Mouse (Mus musculus) frontal cortex, postnatal 14 days (tissue): ENCODE measurements around the gene Gpr37l1.

ENCODE experiments used
- DNase-seq, 2 experiments: peaks; one replicate each; pipeline ENCODE4 v3.0.0; 2022; ENCODE audit warnings: low spot score in 2 of 2

Gpr37l1 gene

DNA sequence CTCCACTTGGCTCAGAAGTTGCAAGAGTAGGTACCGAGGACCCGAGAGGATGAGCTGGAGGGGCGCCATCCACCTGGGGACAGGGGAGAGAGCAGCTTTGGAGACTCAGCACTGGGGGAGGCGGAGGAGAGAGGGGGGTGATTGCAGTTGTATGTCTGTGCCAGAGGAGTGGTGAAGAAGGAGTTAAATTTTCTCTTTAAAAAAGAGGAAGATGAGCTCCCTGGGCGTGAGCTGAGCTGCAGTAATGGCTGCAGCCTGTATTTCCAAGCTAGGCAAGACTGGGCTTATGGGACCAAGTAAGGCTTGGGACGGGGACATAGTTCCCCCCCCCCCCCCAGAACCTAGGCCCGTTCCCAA is 19.8 kb downstream of the Gpr37l1 start:
- DNase-seq: no peak

DNA sequence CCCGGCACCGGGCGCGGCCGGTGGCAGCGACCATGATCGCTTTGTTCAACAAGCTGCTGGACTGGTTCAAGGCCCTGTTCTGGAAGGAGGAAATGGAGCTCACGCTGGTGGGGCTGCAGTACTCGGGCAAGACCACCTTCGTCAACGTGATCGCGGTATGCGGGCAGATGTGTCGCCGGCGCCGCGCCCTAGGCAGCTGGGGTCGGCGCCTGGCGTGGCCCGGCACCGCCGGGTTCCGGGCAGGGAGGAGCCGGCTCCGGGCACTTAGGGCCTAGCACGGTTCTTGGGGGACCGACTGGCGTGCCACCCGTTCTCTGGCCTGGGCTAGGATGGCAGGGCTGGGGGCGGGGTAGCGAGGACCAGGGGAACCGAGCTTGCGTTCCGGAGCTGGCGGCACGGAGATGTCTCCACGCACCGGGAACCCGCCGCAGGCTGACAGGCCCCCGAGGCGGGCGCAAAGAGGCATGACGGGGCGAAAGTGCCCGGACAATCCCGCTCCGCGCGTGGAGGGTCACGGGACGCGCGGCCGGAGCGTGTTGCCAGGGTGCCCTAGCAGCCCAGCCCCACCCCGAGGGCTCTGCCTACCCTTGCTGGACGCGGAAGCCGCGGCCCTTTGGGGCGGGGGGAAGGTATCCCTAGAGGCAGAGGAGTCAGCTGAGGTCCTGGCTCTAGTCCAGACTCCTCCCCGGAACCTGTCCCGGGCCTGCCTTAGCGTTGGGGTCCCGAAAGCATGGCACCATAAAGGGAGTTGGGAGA is 20.4 kb downstream of the Gpr37l1 start:
- DNase-seq: peak; percentile 68 to 84

DNA sequence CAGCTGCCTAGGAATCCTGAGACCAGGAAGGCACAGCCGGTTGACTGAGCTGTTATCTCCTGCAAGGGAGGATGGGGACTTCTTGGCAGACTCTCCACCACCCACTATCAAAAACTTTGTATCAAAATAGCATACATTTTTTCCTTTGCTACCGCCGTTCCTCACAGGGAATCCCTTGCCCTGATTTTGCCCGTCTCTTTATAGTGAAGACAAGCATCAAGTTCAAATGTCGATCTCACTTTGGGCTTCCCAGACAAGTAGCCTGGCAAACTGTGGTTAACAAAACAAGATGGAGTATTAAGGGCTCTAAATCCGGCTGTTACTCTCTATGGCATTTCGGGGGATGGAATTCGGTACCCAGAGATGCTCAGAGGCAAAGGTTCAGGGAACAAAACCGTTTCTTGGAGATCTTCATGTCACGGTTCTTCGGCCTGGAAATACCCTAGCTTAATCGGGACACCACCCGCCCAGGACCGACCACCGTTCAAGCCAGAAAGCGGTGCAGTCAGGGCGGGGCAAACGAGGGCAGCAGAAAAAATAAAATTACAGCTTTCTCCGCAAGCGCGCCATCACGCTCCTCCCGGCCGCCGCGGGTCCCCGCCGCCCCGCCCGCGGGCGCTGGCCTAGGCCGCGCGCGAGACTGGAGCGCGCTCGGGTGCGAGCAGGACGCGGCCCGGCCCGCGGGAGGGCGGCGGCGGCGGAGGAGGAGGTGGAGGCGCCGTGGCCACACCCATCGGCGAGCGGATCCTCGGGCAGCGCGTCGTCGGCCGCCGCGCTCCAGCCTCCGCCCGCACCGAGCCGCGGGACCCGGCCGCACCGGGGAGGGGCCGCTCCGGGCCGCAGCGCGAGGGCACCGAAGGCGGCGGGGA is 21.2 kb downstream of the Gpr37l1 start, which contains the start of gene Arl8a:
Arl8a (plus strand) TSS at position 748 of the 869 bp plus-strand sequence.
- peak; percentile 63 to 75 for DNase-seq

DNA sequence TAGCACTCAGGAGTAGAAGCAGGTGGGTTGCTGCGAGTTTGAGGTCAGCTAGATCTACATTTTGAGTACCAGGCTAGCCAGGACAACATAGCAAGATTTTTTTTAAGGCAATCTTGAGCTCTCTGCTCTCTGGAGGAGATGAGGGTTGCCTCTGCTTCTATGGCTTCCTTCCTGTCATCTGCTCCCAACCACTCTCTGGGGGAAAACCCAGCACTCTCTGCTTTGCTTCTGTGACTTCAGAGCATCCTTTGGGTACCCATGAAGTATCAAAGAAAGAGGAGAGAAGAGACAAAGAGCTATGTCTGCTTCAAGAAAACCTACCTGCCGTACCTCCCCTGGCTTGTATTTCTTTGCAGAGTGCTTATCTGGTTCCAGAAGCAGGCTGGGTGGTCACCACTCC is 23.5 kb downstream of the Gpr37l1 start:
- DNase-seq: no peak

DNA sequence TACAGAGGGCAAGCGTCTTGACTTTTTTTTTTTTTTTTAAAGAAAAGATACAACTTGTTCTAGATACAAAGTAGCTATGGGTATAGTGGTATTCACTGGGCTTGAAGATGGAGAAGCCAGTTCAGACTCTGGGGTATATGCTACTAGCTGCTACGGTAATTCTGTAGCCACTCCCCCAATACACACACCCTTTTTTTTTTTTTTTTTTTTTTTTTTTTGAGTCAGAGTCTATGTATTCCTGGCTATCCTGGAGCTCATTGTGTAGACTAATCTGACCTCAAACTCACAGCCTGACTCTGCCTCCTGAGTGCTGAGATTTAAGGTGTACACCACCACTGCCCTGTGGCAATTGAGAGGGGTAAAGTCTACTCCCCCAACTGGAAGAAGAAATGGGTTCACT is 25.0 kb downstream of the Gpr37l1 start:
- DNase-seq: no peak

DNA sequence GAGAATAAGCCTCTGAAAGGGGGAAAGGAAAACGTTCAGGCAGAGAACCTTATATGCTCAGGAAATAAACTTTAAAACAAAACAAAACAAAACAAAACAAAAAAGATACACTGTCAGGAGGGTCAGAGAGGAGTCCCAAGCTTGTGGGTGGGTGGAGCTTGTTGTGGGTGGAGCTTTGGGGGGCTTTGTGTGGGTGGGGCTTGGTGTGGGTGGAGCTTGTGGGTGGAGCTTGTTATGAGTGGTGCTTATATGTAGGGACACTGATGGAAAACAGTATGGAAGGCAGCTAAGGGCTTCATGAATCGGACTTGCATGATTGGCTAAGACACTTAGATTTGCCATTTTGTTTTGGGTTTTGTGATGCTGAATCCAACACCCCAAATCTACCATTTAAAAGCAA is 27.6 kb downstream of the Gpr37l1 start:
- no peak for DNase-seq

DNA sequence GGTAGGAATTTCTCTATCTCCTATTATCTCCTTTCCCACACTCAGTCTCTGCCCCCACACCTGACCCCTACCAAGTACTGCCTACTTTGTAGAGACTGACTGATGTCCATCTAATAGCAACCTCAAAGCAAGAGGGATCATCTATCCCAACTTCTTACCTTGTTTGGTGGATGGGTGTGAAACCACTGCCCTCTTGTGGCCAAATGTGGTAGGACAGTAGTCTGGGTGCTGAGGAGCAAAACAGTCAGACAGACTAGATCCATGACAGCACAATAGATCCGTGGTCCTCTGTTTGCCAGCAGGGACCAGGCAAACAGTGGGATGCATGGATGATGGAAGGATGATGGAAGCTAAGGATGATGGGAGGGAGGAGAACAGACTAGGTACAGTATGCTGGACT is 31.0 kb downstream of the Gpr37l1 start:
- DNase-seq: peak in 1 of 2 experiments; percentile 72

DNA sequence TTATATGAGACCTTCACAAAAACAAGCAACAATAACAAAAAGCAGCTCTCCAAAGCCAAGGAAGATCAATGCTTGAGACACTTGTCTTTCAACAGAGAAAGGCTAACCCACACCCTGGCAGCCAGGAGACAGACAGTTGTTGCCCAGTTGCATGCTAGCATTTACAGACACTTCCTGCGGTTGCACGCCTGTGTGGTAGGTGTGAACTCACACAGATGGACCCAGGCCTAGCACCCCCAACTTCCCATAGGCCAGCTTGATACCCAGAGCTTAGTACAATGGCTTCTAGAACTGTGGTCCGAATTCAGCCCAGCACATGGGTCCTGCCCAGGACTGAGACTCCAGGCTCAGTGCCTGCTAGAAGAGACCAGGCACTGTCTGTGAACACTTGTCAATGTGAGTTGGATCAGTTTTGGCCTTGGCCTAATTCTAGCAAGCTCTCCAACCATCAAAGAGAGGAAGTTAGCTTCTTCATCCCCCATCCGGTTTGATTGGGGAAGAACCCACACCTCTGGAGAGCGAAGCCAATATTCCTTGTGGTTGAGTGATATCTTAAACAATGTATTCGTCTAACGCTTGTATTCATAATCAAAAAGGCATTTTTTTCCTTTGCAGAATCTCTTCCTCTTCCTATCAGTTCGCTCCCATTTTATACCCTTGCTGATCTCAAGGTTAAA is 32.2 kb downstream of the Gpr37l1 start:
- DNase-seq: no peak

DNA sequence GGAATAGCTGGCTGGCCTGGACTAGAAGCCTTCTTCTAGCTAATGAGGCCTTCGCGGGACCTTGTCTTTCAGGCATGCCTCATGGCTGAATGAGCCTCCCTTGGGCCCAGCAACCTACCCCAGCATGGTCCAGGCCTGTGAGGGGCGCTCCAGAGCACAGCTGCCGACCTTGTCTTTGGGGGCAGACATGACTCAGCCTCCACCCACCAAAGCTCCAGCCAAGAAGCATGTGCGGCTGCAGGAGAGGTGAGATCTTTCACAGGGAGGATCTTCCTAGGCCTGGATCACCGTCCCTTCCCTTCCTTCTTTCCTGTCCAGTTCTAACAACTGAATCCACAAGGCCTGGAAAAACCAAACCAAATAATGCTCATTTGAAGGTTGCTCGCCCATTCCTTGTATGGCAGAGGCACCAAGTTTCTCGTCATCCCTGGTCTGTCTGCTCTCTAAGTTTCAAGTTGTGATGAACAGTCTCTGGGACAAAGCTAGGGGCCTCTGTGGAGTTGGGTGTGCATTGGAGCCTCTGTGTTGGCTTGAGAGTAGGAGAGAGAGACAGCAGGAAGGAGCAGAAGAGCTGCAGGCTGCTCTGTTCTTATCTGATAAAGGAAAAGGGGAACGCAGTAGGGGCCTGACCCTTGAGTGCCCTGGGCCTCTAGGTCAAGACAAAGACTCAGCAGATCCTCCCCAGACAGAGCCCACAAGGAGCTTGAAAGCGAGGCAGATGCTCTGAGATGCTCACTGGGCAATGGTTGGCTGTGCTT is 33.6 kb downstream of the Gpr37l1 start:
- no peak for DNase-seq

DNA sequence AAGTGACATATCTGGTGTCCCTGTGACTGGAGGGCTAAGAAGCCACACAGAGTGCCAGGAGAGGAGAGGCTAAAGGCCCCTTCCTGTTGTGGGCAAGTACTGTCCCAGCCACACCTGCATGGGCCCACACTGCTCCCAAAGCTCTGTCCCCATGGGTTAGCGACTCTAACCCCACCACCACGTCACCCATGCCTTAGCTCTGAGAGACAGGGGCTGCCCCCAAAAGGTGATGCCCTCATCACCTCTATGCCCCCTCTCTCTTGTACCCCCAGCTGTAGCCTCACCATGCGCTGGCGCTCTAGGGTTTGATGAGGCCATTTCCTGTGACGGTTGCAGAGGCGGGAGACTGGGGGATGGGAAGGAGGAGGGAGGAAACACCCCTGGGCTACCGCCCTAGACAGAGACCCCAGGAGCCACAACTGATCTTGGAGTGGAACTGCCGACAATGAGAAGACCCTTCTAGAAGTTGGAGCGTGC is 34.5 kb downstream of the Gpr37l1 start:
- DNase-seq: no peak

DNA sequence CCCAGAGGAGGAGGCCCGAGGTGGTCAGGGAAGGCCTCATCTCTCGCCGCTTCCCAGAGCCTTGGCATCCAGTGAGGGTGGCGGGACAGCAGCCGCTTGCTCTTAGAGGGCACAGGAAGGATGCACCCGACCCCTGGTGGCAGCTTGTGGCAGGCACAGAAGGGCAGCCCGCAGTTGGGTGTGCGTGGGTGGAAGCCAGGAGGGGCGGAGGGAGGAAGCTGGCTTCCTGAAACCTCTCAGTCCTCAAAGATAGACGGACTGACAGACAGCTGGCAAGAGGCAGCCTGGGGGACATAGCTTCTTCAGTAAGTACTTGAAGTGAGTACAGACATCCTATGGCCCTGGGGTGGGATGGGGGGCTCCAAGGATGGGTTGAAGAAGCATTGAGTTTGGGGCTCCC is 35.0 kb downstream of the Gpr37l1 start, which contains the start of gene Ptpn7:
Ptpn7 (plus strand) TSS at position 228 of the 400 bp plus-strand sequence.
- DNase-seq: peak in 1 of 2 experiments; percentile 59

DNA sequence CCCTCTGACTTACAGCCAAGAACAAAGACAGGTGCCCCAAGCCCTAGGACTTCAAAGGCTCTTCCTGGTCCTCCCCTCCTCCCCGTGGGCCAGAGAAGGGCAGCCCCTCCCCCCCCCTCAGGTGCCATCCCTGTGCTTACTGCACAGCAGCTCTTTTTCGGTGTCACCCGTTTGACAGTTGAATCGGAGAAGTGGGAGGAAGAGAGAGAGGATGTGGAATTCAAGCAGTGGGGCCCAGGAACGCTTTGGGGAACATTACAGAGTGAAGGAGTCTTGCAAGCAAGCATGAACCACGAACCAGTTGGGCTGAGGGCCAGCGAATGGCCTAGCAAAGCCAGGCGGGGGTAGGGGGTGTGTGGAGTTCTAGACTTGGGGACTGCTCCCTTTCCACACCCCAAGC is 35.9 kb downstream of the Gpr37l1 start:
- no peak for DNase-seq

DNA sequence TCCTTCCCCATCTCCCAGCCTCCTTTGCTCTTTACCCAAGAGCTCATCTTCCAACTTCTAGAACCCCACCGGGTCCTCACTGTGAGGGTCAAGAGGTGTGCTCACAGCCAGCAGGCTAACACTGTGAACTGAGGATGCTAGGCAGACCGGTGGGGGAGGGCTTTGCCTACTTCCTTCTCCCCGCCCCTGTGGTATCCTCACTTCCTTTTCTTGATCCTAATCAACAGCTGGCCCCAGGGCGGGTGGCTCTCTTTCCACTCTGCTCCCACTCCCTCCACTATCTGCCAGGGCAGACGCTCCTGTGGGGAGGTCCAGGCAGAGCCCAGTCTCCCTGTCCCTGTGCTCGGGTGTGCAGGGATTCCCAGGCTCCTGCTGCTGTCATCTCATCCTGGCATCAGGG is 36.4 kb downstream of the Gpr37l1 start:
- DNase-seq: no peak

DNA sequence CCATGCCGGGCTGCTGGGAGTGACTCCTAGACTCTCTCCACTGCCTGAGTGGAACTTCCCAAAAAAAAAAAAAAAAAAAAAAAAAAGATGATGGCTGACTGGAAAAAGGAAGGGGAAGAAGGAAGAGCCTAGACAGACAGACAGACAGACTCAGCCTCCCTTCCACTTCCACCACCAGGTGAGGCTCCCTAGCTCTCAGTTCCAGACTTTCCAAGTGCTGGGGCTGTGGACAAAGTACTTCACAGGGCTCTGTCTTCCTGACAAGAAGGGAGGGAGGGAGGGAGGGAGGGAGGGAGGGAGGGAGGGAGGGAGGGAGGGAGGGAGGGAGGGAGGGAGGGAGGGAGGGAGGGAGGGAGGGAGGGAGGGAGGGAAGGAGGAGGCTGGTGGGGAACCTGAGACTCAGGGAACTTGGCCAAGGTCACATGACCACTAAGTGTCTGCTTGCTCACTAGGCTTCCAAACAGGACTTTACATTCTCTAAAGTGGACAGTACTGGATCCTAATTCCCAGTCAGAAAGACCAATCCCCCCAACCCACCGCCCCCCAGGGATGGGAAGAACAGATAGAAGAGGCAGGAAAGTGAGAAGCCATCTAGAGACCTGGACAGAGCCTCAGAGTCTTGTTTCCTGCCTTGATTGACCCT is 37.0 kb downstream of the Gpr37l1 start:
- DNase-seq: no peak

DNA sequence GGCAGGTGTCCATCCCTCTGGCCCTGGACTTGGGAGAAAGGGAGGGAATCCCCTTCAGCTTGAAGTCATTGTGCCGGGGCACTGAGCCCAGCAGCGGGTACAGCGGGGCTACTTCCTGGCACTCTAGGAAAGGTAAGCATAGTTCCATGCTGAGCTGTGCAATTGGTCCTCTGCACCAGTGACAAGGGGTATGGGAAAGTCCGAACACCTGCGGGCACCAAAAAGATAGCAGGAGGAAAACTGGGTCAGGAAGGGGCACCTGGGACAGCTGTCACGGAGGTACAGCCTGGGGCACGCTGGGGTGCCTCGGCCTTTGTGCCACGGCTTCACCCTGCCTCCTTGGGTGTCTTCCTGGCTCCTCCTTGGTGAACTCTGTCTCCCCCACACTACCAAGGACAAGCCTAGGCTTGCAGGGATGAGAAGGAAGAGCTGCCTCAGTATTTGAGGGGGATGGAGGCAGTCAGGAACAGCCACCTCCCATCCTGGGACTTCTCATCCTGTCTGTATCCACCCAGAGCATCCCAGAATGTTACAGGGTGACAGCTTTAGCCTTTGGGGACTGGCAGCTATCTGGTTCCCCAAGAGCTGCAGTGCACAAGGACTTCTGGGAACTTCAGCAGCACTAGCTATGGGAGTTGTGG is 37.8 kb downstream of the Gpr37l1 start:
- DNase-seq: no peak

DNA sequence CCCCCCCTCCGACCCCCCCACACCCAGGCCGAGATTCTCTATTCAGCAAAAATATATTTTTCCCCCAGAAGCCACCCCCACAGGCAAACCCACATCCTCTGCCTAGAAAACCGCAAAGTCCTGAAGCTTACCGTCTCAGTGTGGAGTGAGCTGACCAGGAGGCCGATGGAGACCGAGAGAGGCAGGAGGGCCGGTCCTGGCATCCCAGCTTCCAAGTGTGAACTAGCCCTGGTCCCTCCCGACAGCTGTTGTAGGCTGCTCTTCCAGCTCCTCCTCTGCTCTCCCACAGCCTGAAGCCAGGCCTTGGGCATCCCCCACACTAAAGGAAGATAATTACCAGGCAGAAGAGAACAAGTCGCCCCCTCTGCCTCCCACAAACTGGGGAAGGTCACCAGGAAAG is 38.5 kb downstream of the Gpr37l1 start:
- DNase-seq: no peak

DNA sequence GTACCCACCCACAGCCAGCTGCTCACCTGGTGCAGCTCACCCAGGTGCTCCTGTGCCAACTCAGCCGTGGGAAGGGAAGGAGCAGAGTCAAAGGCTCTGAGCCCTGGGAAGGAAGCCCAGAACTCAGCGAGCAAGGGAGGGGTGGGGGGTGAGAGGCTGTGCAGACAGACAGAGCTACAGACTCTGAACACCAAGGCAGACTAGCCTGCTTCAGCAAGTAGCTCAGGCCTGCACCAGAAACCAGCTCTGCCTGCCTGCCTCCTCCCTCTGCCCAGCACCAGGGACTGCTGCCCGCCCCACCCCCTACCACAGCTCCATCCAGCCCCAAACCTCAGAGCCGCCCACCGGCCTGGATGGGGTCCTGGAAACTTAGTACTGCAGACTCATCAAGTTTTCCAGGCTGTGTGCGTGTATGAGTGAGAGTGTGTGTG is 39.5 kb downstream of the Gpr37l1 start:
- DNase-seq: no peak

DNA sequence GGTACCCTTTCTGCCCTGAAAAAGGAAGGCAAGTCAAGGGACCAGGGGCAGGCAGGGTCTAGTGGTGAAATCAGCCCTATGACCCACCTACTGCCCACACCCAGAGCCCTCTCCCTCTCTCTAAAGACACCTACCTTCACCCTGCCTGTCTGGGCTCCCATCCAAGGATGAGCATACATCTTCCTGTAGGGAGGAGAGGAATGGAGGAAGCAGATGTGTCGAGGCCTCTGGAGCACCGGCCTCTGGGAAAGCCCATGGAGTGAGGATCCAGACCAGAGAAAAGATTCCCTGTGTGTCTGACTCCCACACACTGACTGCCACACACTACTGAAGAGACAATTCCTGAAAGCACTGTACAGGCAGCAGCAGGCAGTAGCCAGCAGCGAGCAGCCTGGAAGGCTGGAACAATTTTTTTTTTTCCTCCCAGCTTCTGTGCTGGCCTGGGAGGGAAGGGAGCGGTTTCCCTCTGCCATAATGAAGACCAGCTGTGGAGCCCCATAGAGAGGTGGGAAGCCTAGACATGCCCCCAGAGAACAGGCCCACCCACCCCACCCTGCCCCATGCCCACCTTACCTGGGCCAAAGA is 40.9 kb downstream of the Gpr37l1 start:
- no peak for DNase-seq

DNA sequence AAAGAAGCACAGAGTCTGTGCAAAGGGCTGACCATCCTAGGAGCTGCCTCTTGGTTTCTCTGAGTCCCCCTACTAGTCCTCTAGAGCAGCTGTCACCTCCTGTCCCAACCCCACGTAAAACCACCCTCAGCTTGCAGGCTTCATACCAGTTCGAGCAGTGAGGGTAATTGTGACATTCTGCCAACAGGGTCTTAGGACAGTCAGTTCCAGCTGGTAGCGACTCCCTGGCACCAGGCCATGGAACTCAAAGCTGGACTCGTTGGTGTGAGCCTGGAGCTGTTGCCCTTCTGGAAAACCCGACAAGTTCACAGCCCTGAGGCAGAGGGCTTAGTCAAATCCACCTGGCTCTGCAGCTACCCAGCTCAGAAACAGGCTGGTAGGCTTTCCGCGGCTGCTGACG is 41.5 kb downstream of the Gpr37l1 start:
- no peak for DNase-seq
